Mouse (Mus musculus) ES-E14 (cell line): ENCODE data around the gene Dixdc1.

ENCODE experiments used
- CHD2 ChIP-seq: IDR thresholded peaks from 2 replicates; pipeline ENCODE4 v1.6.1; 2014; ENCODE audit warnings: mild to moderate bottlenecking, low read depth, low read length, inconsistent platforms
- HCFC1 ChIP-seq: IDR thresholded peaks from 2 replicates; pipeline ENCODE4 v1.6.1; 2012; ENCODE audit warnings: low read length, inconsistent platforms, borderline replicate concordance; ENCODE audit not compliant: insufficient read depth
- ZC3H11A ChIP-seq: IDR thresholded peaks from 2 replicates; pipeline ENCODE4 v1.6.1; 2012; ENCODE audit warnings: low read depth, mild to moderate bottlenecking, inconsistent platforms, low read length, borderline replicate concordance
- ZNF384 ChIP-seq: IDR thresholded peaks from 2 replicates; pipeline ENCODE4 v1.6.1; 2012; ENCODE audit warnings: low read depth, low read length, inconsistent platforms

- TF ChIP-seq ZC3H11A: 0 out of 2 replicates have a peak, but pooled peaks have one; percentile 23
- no peak for TF ChIP-seq HCFC1
- no peak for TF ChIP-seq CHD2
- no peak for TF ChIP-seq ZNF384
Observed at GRCm38 (mm10) chr9:50693631-50694030, 45.7 kb downstream of the Dixdc1 start.
